Mouse (Mus musculus): ENCODE measurements around the gene Aqp7. TPM values are rescaled to one million over a fixed set of nuclear protein-coding genes. Genes with fewer than 3 reads are reported as not detected.

The Aqp7 gene
- total and polyA plus RNA-seq, 3 experiments: 0.10 TPM; not detected in 2

DNA sequence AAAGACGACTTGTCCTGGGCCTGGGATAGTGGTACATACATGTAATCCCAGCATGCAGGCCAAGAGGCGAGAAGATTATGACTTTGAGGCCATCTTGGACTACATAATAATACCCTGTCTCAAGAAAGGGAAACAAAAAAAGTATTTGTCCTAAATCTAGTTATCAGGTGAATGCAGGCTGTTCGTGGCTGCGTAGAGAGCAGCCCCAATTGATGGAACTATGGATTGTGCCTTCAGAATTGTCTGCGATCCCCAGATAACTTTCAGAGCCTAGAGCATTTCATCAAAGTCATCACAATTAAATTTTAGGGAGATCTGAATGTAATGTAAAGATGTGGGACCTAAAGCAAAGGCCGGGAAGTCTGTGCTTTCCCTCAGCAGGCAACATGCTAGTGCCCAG is 51.6 kb downstream of the Aqp7 start:
- in situ Hi-C loops (cut with MboI; ENCODE audit: low pct_ligation_motif_present, low pct_unique_long_range_greater_than_20kb, low sequenced_read_pairs): no loop called here
- H3K4me1 ChIP-seq (ENCODE audit: control insufficient read depth in 1 of 2, insufficient read depth in 2 of 2): no peaks in the 10 kb centered on the region
- TF ChIP-seq RAD21 (IDR thresholded peaks at IDR 0.05; ENCODE audit: low read depth, low read length) (no peak), JUND (conservative IDR thresholded peaks at IDR 0.05; ENCODE audit: low read depth, low read length) (no peak), SMC3 (IDR thresholded peaks at IDR 0.05; ENCODE audit: low read depth, low read length) (no peak), SIN3A (IDR thresholded peaks at IDR 0.05; ENCODE audit: low read length) (no peak), ZKSCAN1 (IDR thresholded peaks at IDR 0.05; ENCODE audit: borderline replicate concordance, low read depth, low read length) (no peak), GABPA (IDR thresholded peaks at IDR 0.05; ENCODE audit: insufficient replicate concordance, low read depth, low read length) (no peak), TCF12 (IDR thresholded peaks at IDR 0.05; ENCODE audit: low read depth, low read length) (no peak), TBP (conservative IDR thresholded peaks at IDR 0.05; ENCODE audit: low read depth, low read length) (no peak), ZNF384 (IDR thresholded peaks at IDR 0.05; ENCODE audit: low read depth, low read length) (no peak), MAFK (IDR thresholded peaks at IDR 0.05; ENCODE audit: insufficient replicate concordance, low read length) (no peak), MYC (IDR thresholded peaks at IDR 0.05; ENCODE audit: low read depth, low read length) (no peak)
- no peak overlapping the region for H3K9ac ChIP-seq (ENCODE audit: insufficient read depth, low read depth)
- no peaks in the 10 kb centered on the region for H3K9me3 ChIP-seq (replicated peaks; ENCODE audit: low read length)
- no peaks in the 10 kb centered on the region for H3K27me3 ChIP-seq (replicated peaks)
- dilution Hi-C loops (cut with MboI; ENCODE audit: extremely low pct_ligation_motif_present, extremely low pct_unique_long_range_greater_than_20kb, low sequenced_read_pairs): no loop called here
- no peak overlapping the region for H3K27ac ChIP-seq (ENCODE audit: insufficient read depth, low read depth)
- H3K36me3 ChIP-seq (replicated peaks in 1 of 2; ENCODE audit: control insufficient read depth in 1 of 2, insufficient read depth in 1 of 2, low read length in 1 of 2): peaks cover 80 to 96% of the 10 kb centered on the region in 2 experiments
- H3K4me3 ChIP-seq (replicated peaks in 1 of 3; ENCODE audit: low read depth in 2 of 3, low read length in 2 of 3, poor library complexity in 1 of 3): no peak overlapping the region
- H3K4me2 ChIP-seq (ENCODE audit: insufficient read depth, low read depth, poor library complexity, severe bottlenecking): no peak overlapping the region
- no peak for DNase-seq (ENCODE audit: extremely low read depth)
- no peaks in the 10 kb centered on the region; the same call in 1 of the 2 replicates for H3K79me2 ChIP-seq (replicated peaks; ENCODE audit: control insufficient read depth, extremely low read depth, insufficient read depth, poor library complexity, severe bottlenecking)

DNA sequence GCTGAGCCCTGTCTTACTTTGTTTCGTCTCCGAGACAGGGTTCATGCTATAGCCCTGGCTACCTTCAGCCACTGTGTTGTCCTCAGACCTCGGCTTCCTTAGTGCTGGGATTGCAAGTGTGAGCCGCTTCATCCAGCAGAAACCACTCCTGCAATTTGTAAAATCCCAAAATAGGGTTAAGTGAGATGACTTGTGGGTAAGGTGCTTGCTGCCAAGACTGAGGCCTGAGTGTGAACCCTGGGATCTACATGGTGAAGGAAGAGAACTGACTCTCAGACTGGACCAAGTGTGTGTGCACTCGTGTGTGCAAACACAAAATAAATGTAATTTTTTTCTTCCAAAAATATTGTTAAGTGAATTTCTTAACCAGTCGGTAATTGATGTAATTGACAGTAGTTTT is 58.3 kb downstream of the Aqp7 start:
- no peak overlapping the region for H3K27ac ChIP-seq (ENCODE audit: insufficient read depth, low read depth)
- dilution Hi-C loops (cut with MboI; ENCODE audit: extremely low pct_ligation_motif_present, extremely low pct_unique_long_range_greater_than_20kb, low sequenced_read_pairs): no loop called here
- in situ Hi-C loops (cut with MboI; ENCODE audit: low pct_ligation_motif_present, low pct_unique_long_range_greater_than_20kb, low sequenced_read_pairs): no loop called here

GRCm38 (mm10) chr4:40983686-40984085 is 64.3 kb downstream of the Aqp7 start:
- in situ Hi-C loops (cut with MboI; ENCODE audit: low pct_ligation_motif_present, low pct_unique_long_range_greater_than_20kb, low sequenced_read_pairs): no loop called here
- Histone ChIP-seq H3K27ac (ENCODE audit: insufficient read depth, low read depth) (no peak overlapping the region), H3K9ac (ENCODE audit: insufficient read depth, low read depth) (no peak overlapping the region), H3K4me2 (ENCODE audit: insufficient read depth, low read depth, poor library complexity, severe bottlenecking) (no peak overlapping the region), H3K79me2 (replicated peaks; ENCODE audit: control insufficient read depth, extremely low read depth, insufficient read depth, poor library complexity, severe bottlenecking) (peaks cover 31% of the 10 kb centered on the region), H3K27me3 (replicated peaks) (no peaks in the 10 kb centered on the region), H3K36me3 (replicated peaks in 1 of 2; ENCODE audit: control insufficient read depth in 1 of 2, insufficient read depth in 1 of 2, low read length in 1 of 2) (peaks cover 63 to 99% of the 10 kb centered on the region in 2 experiments), H3K4me3 (replicated peaks in 1 of 3; ENCODE audit: low read depth in 2 of 3, low read length in 2 of 3, poor library complexity in 1 of 3) (no peak overlapping the region), H3K4me1 (ENCODE audit: control insufficient read depth in 1 of 2, insufficient read depth in 2 of 2) (no peaks in the 10 kb centered on the region), H3K9me3 (replicated peaks; ENCODE audit: low read length) (no peaks in the 10 kb centered on the region)
- dilution Hi-C loops (cut with MboI; ENCODE audit: extremely low pct_ligation_motif_present, extremely low pct_unique_long_range_greater_than_20kb, low sequenced_read_pairs): no loop called here
- TF ChIP-seq MAZ (IDR thresholded peaks at IDR 0.05; ENCODE audit: low read depth, low read length) (no peak), UBTF (IDR thresholded peaks at IDR 0.05; ENCODE audit: low read depth, low read length) (no peak), MXI1 (IDR thresholded peaks at IDR 0.05; ENCODE audit: low read depth, low read length) (no peak), RCOR1 (conservative IDR thresholded peaks at IDR 0.05; ENCODE audit: low read depth, low read length) (no peak), RAD21 (IDR thresholded peaks at IDR 0.05; ENCODE audit: low read depth, low read length) (no peak), HCFC1 (IDR thresholded peaks at IDR 0.05; ENCODE audit: low read depth, low read length) (no peak), PAX5 (IDR thresholded peaks at IDR 0.05; ENCODE audit: low read length) (no peak)
- DNase-seq (ENCODE audit: extremely low read depth): no peak

More for the DNA sequence above, 58.3 kb downstream of the Aqp7 start:
- no peaks in the 10 kb centered on the region for H3K27me3 ChIP-seq (replicated peaks)
- peaks cover 74 to 96% of the 10 kb centered on the region in 2 experiments for H3K36me3 ChIP-seq (replicated peaks in 1 of 2; ENCODE audit: control insufficient read depth in 1 of 2, insufficient read depth in 1 of 2, low read length in 1 of 2)
- H3K79me2 ChIP-seq (replicated peaks; ENCODE audit: control insufficient read depth, extremely low read depth, insufficient read depth, poor library complexity, severe bottlenecking): peaks cover 2% of the 10 kb centered on the region; the same call in 1 of the 2 replicates
- no peak for DNase-seq (ENCODE audit: extremely low read depth)
- no peaks in the 10 kb centered on the region for H3K4me1 ChIP-seq (ENCODE audit: control insufficient read depth in 1 of 2, insufficient read depth in 2 of 2)
- H3K4me3 ChIP-seq (replicated peaks in 1 of 3; ENCODE audit: low read depth in 2 of 3, low read length in 2 of 3, poor library complexity in 1 of 3): no peak overlapping the region
- TF ChIP-seq ZNF384 (IDR thresholded peaks at IDR 0.05; ENCODE audit: low read depth, low read length) (no peak), POLR2A (IDR thresholded peaks at IDR 0.05; ENCODE audit: low read depth, low read length) (no peak), CHD1 (IDR thresholded peaks at IDR 0.05; ENCODE audit: low read depth, low read length) (no peak), MAFK (IDR thresholded peaks at IDR 0.05; ENCODE audit: insufficient replicate concordance, low read length) (no peak), EP300 (IDR thresholded peaks at IDR 0.05; ENCODE audit: low read length) (no peak), ZKSCAN1 (IDR thresholded peaks at IDR 0.05; ENCODE audit: borderline replicate concordance, low read depth, low read length) (no peak), TCF12 (IDR thresholded peaks at IDR 0.05; ENCODE audit: low read depth, low read length) (no peak)
- H3K9me3 ChIP-seq (replicated peaks; ENCODE audit: low read length): no peaks in the 10 kb centered on the region
- H3K9ac ChIP-seq (ENCODE audit: insufficient read depth, low read depth): no peak overlapping the region
- H3K4me2 ChIP-seq (ENCODE audit: insufficient read depth, low read depth, poor library complexity, severe bottlenecking): no peak overlapping the region

All from CH12.LX (cell line).